Mouse (Mus musculus): Measurements from ENCODE around the gene Chrm4.
A peak's percentile ranks its signal among the peaks of the same experiment; 100 is the strongest.

The Chrm4 gene

DNA sequence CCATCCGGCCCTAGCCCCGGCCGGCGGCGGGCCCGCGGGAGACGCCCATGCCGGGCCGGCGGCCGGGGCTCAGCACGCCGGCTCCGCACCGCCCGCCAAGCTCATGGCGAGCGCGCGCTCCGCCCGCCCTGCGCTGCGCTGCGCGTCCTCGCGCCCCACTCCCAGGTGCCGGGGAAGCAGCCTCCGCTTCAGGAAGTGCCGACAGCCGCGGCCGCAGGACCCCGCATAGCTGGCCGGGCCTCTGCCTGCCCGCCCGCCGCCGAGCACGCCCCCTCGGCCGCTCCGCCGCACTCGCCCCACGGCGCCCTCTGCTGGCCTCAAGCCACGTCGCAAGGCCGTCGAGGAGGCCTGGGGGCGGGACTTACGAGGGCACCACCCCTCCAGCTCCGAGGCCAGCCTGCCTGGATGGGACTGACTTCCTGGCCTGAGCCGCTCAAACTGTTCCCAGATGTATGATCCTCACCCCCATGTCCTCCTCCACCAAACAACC lies 36.4 kb downstream of the Chrm4 start:
- peak; percentile 97 for DNase-seq (ENCODE audit: low spot score)

DNA sequence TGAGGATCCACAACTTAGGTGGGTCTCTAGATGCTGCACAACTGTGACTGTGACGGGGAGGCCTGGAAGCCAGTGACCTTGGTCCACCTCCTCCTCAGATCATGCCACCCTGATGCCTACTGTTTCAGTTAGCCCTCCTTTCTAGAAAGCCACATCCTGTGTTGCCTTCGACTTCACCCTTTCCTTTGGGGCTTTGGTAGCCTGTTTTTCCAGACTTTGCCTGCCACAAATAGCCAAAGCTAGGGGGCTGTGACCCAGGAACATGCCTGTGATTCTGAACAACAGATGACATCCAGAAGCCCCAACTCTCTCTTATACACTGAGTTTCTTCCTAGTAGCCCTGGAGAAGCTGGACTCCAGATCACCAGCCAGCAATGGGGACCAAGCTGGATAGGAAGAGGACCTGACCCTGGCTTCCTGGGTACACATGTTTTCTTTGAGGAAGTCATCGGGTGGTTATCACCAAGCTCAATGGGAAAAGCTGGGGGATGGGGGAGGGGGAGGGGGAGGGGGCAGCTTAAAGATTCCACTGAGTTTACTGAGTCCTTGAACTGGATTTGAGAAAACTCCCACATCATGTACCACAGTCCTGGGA lies 37.7 kb downstream of the Chrm4 start:
- no peak for DNase-seq (ENCODE audit: low spot score)

DNA sequence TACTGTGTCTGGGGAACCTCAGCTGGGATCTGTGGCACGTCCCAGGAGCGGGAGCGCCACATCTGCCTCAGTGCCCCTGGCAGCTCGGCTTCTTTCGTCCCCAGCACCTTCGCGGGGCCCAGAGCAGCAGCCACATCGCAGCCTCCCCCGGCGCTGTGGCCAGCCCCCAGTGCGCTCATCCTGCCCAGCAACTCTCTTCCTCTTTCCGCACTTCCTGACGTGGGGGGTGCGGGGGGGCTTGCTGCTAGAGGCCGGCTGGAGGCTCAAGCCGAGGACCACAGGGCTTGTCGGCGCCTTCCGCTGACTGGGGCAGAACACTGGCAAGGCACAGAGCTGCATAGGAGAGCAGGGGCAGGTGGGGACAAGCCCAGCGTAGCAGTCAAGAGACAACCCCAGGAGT lies 38.4 kb downstream of the Chrm4 start:
- DNase-seq (ENCODE audit: low spot score), result peak; percentile 37

DNA sequence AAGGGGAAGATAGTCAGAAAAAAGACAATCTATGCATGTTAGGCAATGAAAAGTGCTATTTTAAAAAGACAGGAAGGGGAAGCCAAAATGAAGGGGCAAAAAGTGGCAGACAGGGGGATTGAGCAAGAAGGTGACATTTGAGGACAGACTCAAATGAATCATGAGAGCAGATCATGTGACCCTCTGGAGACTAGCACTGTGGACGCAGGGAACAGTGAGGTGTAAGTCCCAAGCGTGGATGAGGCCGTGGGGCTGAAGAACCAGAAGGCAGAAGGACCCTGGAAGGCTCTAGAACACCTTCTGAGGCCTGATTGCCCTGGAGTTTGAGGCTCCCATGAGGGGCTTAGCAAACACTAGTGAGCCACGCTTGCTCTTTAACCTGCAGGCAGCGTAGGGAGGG lies 39.3 kb downstream of the Chrm4 start:
- DNase-seq (ENCODE audit: low spot score), result no peak

DNA sequence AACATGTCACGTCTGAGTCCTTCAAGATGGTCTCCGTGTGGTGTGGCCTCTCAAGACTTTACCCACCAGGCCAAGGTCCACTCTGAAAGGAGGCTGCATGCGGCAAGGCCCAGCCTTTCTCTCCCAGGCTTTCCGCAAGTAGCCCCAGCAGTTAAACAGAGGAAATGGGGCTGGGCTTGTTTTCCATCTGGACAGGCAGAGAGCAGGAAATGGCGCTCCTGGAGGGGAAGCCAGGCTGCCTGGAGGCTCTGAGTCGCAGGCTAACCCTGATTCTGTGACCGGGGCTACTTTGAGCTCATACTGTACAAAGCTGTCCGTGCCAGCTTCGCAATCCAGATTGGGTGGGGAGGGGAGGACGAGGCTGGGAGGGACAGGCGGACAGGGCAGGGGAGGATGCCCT lies 40.9 kb downstream of the Chrm4 start:
- DNase-seq (ENCODE audit: low spot score), result no peak

DNA sequence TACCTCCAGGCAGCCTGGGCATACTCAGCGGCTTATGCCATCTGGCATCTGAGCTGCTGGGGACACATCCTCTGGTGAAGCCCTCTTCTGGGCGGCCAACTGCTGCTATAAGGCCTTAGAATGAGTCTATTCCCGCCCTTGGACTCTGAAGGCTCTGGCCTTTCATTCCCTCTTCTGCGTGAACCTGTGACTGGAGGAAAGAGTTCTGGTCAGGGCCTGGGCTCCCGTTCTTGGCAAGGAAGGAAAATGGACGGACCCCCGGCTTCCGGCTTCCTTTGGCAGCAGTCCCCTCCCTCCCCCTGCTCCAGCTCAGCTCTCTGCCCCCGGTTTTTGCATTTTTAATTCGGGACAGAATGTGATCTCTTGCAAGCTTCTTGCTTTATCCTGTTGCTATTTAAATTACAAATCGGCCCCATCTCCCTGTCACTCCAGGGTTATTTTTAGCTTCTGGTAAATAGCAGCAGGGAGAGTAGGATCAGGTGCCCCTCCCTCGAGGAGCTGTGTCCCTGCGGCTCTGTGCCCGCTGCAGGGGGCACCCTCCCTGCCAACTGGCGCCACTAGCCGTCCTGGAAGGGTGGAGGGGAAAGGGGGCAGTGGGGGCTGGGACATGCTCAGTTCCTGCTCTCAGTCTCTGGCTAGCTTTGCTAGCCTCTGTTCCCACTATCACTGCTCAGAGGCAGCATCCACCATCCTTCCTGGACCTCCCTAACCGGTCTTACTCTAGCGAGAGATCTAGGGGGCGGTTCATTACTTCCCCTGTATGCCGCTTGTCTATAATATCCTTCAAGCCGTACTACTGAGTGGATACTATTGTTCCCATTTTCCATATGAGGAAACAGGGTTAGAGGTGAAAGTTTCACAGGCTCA lies 44.4 kb downstream of the Chrm4 start:
- DNase-seq (ENCODE audit: low spot score), result no peak

DNA sequence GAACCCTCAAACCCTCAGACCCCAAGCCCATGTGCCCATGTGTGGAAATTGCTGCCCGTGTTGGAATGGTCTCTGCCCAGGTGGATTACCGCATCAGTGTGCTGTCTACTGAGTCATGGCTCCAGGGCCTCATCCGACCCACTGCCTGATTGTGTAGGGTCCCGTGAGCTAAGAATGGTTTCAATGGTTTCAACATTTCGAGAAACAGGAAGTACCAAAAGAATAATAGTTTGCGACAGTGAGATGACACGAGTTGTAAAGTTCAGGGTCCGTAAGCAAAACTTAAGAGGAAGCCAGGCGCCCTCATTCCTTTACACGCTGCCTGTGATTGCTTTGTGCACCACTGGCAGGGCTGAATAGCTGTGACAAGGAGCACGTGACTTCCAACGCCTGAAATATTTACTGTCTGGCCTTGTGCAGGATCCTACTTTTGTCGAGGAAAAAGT lies 45.1 kb downstream of the Chrm4 start:
- peak; percentile 62 for DNase-seq (ENCODE audit: low spot score)

DNA sequence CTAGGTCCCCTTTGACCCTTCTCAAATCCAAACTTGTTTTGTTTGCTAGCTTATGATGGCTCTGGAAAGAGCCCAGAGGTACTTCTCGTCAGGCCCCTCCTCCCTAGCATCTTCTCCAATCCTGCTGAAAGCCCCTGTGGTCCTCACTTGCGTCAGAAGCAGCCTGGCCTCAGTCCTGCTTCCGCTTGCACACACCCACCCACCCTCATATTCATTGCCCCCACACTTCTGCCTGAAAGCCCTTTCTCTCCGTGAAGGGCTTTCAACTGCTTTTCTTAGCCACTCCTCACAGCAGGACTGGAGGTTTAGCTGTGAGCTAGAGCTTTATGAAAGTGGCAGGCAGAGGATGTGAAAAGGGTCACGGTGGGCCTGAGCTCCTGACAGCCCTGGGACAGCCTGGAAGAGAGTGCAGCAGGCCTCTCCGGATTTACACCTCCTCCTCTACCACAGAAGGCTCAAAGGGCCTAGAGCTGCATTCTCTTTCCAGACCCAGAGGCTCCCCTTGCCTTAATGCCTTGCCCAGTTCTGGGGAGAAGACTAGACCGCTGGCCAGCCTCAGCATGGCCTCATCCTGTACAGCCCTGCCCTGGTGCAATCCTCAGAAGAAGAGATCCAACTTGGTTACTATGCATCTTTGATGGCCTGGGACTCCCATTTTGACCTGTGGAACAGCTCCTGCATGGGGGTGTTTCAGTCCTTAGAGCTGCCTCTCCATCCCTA lies 46.5 kb downstream of the Chrm4 start:
- DNase-seq (ENCODE audit: low spot score), result no peak

DNA sequence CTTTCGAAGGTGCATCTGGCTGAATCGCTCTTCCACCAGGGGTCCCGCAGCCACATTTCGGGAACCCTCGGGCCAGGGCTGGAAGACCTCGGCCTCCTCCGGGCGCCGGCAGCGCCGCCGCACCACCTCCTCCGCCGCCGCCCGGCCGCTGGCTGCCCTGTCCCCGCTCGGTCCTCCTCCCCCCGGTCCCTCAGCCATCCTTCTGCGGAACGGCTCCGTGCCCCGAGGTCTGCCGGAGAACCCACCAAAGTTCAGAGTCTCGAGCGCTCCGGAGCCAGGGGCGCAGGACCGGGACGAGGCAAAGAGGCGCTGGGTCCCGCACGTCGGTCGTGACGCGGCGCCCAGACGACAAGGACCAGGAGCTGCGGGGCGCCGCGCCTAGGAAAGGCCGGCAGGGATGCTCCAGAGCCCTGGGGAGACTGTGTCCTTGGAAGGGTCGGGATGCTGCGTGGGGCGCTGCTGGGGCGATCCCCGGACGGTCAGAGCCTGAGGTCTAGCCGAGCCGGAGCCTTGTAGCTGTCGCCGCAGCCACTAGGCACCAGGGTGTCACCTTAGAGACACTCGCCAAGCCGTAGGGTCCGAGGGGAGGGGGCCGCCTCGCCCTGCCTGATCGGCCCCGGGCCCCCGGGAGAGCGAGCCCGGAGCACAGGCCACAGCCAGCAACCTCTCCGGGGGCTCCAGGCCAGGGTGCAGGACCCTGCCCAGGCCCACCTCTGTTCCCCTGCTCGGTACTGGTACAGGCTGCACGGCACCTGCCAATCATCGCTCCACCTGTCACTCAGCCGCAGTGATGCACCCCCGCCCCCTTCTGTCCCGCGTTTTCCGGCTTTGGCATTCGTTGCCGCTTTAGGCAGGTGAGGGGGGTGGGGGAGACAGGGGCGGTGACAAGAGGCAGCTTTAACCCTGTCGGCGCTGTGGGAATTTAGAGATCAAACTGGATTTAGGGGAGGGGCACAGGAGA lies 48.8 kb downstream of the Chrm4 start, which contains the start of gene Dgkz:
Gene Dgkz, minus strand, starts transcription at position 284 of the 961 bp plus-strand sequence.
- DNase-seq (ENCODE audit: low spot score), result peak; percentile 74

DNA sequence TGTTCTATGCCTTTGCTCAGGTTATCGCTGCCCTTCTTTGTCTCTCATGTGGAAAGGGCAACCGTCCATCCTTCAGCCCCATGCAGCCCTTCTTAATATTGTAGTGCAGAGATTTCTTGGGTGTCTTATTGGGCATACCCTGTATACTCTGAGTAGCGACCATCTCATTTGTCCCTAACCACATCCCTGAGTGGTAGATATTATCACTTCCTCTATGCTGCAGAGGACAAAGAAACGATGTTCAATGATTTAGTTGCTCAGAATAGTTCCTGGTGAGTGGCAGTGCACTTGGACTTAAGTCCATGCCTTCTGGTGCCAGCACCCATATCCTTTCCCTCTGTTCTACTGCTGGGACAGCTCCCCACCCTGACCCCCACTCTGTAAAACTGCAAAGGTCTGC lies 50.9 kb downstream of the Chrm4 start:
- DNase-seq (ENCODE audit: low spot score), result no peak

Measured in T-cell, adult 2 months (primary cell).